Mouse (Mus musculus) ES-E14 (cell line): ENCODE measurements around the gene Ankrd34a.

ENCODE experiments used
- CHD2 ChIP-seq: IDR thresholded peaks from 2 replicates; pipeline ENCODE4 v1.6.1; 2014; ENCODE audit warnings: mild to moderate bottlenecking, low read depth, low read length, inconsistent platforms
- HCFC1 ChIP-seq: IDR thresholded peaks from 2 replicates; pipeline ENCODE4 v1.6.1; 2012; ENCODE audit warnings: low read length, inconsistent platforms, borderline replicate concordance; ENCODE audit not compliant: insufficient read depth
- MAFK ChIP-seq: IDR thresholded peaks from 2 replicates; pipeline ENCODE4 v1.6.1; 2014; ENCODE audit warnings: mild to moderate bottlenecking, low read depth, low read length, inconsistent platforms; ENCODE audit not compliant: insufficient read depth
- ZC3H11A ChIP-seq: IDR thresholded peaks from 2 replicates; pipeline ENCODE4 v1.6.1; 2012; ENCODE audit warnings: low read depth, mild to moderate bottlenecking, inconsistent platforms, low read length, borderline replicate concordance
- ZNF384 ChIP-seq: IDR thresholded peaks from 2 replicates; pipeline ENCODE4 v1.6.1; 2012; ENCODE audit warnings: low read depth, low read length, inconsistent platforms

DNA sequence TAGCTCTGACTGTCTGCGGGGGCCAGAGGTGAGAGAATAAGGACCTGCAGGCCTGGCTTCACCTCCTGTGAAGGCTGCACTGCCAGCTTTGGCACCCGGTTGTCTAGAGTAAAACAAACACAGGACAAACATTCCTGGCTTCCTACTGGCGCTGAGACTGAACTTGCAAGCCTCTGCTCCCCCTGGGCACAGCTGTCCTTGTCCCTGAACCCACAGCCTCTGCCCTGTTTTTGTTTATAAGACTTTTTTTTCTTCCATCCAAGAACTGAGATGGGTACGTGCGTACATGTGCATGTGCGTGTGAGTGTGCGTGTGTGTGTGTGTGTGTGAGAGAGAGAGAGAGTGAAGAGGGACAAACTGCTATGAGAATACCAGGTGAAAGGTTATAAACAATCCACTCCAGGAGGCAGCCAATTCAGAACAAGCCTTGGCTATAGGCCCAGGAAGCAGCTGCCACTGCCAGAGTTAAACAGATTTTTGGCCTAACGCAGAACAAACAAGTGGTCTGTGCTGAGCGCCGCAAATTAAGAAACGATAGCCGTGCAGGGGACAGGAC is 41.3 kb upstream of the Ankrd34a start:
- TF ChIP-seq HCFC1, result no peak
- no peak for TF ChIP-seq CHD2
- no peak for TF ChIP-seq ZC3H11A
- no peak for TF ChIP-seq MAFK
- no peak for TF ChIP-seq ZNF384
